Mouse (Mus musculus) midbrain, embryonic 15.5 days (tissue): ENCODE results near the gene Olfr94. TPM values are rescaled to one million over a fixed set of nuclear protein-coding genes. Genes with fewer than 3 reads are reported as not detected.
"Not testable (repeated sequence)": the region's sequence is repeated elsewhere in the genome, so short reads cannot be mapped to it uniquely, and the experiment has no call there.

Experiments used
- ATAC-seq: fragments of 200-750 bp; cut with Nextera tagmentation; replicated peaks from 2 replicates; pipeline ENCODE4 v1.8.0; 2017; ENCODE audit warnings: moderate TSS enrichment
- H3K27ac ChIP-seq: fragments of 300-500 bp; sonication (generic); 2 replicates; pipeline ENCODE4 v1.5.1; 2015; ENCODE audit warnings: mild to moderate bottlenecking, inconsistent platforms
- H3K27me3 ChIP-seq: fragments of 300-500 bp; sonication (generic); replicated peaks from 2 replicates; pipeline ENCODE4 v1.6.1; 2015; ENCODE audit warnings: inconsistent platforms
- H3K36me3 ChIP-seq: fragments of 300-500 bp; sonication (generic); replicated peaks from 2 replicates; pipeline ENCODE4 v1.6.1; 2015; ENCODE audit warnings: inconsistent platforms
- H3K4me1 ChIP-seq: fragments of 300-500 bp; sonication (generic); 2 replicates; pipeline ENCODE4 v1.6.1; 2015; ENCODE audit warnings: inconsistent platforms
- H3K4me2 ChIP-seq: fragments of 300-500 bp; sonication (generic); 2 replicates; pipeline ENCODE4 v1.6.1; 2015; ENCODE audit warnings: inconsistent platforms, mild to moderate bottlenecking, moderate library complexity
- H3K4me3 ChIP-seq: fragments of 300-500 bp; sonication (generic); 2 replicates; pipeline ENCODE4 v1.5.1; 2015; ENCODE audit warnings: mild to moderate bottlenecking, inconsistent platforms
- H3K9ac ChIP-seq: fragments of 300-500 bp; sonication (generic); 2 replicates; pipeline ENCODE4 v1.6.1; 2015; ENCODE audit warnings: mild to moderate bottlenecking, inconsistent platforms
- H3K9me3 ChIP-seq: fragments of 300-500 bp; sonication (generic); 2 replicates; pipeline ENCODE4 v1.6.1; 2016; ENCODE audit warnings: inconsistent platforms
- WGBS: fragments of 180-500 bp; shearing (Covaris S2); methylation state at CpG from one replicate; pipeline ENCODE4 v1.1.7; 2015; ENCODE audit warnings: mixed read lengths; 5-methylcytosine and 5-hydroxymethylcytosine counted together
- polyA plus RNA-seq: library from polyadenylated mRNA; unstranded; fragments of >200 nt; fragmentation: Nextera tagmentation; extraction: Ambion mirVana; gene quantifications from 2 replicates; pipeline ENCODE4 v1.2.1, GENCODE M21; 2015

Olfr94 gene
- 0.10 and 0.26 TPM in 2 replicates for polyA plus RNA-seq

DNA sequence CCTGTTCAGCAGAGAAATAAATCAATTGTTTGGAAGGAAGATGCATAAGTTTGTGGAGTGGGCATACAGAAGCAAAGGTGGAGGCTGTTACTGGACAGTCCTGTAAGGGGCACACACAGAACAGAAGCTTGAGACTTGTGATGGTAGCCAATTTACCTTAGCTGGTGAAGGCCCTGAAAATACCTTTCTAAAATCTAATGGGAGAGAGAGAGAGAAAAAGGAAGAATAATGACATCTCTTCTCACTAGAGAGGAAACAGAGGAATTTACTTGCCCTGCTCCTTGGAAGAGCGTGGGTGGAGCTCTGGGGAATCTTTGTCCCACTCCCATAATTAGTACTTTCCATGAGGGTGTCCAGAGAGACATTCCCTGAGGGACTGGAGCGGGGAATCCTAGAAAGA, at the start of gene Olfr94:
TSS of gene Olfr94 (minus strand) at position 101 of the 400 bp plus-strand sequence.
- ATAC-seq = no peak
- Histone ChIP-seq H3K4me2 (no peak within 1 kb of the TSS), H3K36me3 (no peaks in the 10 kb centered on the region), H3K27ac (no peak within 1 kb of the TSS), H3K9me3 (no peaks in the 10 kb centered on the region), H3K27me3 (peaks cover 12% of the 10 kb centered on the region; the same call in 1 of the 2 replicates), H3K4me3 (no peak within 1 kb of the TSS), H3K4me1 (peaks cover 7% of the 10 kb centered on the region; the same call in 1 of the 2 replicates), H3K9ac (no peak within 1 kb of the TSS)
- WGBS = 80% methylated on average over 2 of the region's 2 CpGs

DNA sequence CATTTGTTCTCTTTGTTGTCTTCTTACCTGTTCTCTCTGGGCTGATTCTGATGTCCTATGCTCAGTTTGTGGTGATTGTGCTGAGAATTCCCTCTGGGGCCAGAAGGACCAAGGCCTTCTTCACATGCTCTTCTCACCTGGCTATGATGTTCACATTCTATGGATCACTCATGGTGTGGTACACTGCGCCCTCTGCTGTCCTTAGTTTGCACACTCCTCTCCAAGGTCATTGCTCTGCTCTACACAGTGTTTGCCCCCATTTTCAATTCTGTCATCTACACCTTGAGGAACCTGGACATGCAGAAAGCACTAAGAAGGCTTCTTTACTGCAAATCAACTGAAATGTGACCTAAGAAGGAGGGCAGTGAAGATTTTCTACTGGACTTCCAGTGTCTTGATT, 49.8 kb upstream of the Olfr94 start:
- ATAC-seq = no peak
- Histone ChIP-seq H3K4me2 (no peak overlapping the region), H3K27me3 (no peaks in the 10 kb centered on the region), H3K4me3 (no peak overlapping the region), H3K27ac (no peak overlapping the region), H3K9me3 (no peaks in the 10 kb centered on the region), H3K9ac (no peak overlapping the region), H3K36me3 (no peaks in the 10 kb centered on the region), H3K4me1 (no peaks in the 10 kb centered on the region)
- 10% methylated on average over 1 of the region's 1 CpGs for WGBS

GRCm38 (mm10) chr17:37249460-37249859, 48.7 kb upstream of the Olfr94 start:
- no peak for ATAC-seq
- no peak overlapping the region for H3K27ac ChIP-seq
- no peak overlapping the region for H3K4me2 ChIP-seq
- no peak overlapping the region for H3K4me3 ChIP-seq
- H3K27me3 ChIP-seq = no peaks in the 10 kb centered on the region
- no peaks in the 10 kb centered on the region for H3K9me3 ChIP-seq
- no peaks in the 10 kb centered on the region for H3K36me3 ChIP-seq
- no peak overlapping the region for H3K9ac ChIP-seq
- no peaks in the 10 kb centered on the region for H3K4me1 ChIP-seq

GRCm38 (mm10) chr17:37246715-37247114, 45.9 kb upstream of the Olfr94 start:
- ATAC-seq = peak; percentile 63; the same call in 1 of the 2 replicates
- H3K4me3 ChIP-seq = no peak overlapping the region
- H3K9ac ChIP-seq = no peak overlapping the region
- 37% methylated on average over 5 of the region's 5 CpGs for WGBS
- H3K4me2 ChIP-seq = no peak overlapping the region
- no peaks in the 10 kb centered on the region for H3K27me3 ChIP-seq
- H3K27ac ChIP-seq = no peak overlapping the region
- no peaks in the 10 kb centered on the region for H3K36me3 ChIP-seq
- H3K9me3 ChIP-seq = no peaks in the 10 kb centered on the region
- H3K4me1 ChIP-seq = no peaks in the 10 kb centered on the region

DNA sequence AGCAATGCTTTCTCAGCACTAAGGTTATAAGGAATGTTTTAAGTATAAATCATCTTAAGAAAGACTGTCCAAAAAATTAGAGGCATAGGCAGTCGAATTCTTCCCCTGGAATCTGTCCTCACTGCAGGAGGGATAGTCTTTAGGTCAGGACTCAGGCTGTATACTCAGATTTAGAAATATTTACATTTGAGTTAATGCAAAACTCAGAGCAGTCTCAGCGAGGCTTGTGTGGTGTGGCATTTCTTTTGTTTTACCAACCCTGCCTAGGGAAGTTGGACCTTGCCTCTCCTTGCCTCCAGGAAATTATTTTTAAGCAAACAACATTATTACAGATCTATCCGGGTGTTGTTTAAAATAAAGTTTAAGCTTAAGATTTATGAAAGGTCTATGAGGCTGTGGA, 41.4 kb upstream of the Olfr94 start:
- Histone ChIP-seq H3K36me3 (no peaks in the 10 kb centered on the region), H3K9me3 (no peaks in the 10 kb centered on the region), H3K27me3 (no peaks in the 10 kb centered on the region), H3K4me3 (no peak overlapping the region), H3K27ac (no peak overlapping the region), H3K4me2 (no peak overlapping the region), H3K4me1 (no peaks in the 10 kb centered on the region), H3K9ac (no peak overlapping the region)
- 52% methylated on average over 3 of the region's 3 CpGs for WGBS
- ATAC-seq = no peak

GRCm38 (mm10) chr17:37237230-37237629, 36.4 kb upstream of the Olfr94 start, which contains the start of gene Olfr97:
Gene Olfr97, minus strand, starts transcription at chr17:37237330.
- not testable (repeated sequence) for ATAC-seq, H3K9ac ChIP-seq, H3K27ac ChIP-seq, H3K9me3 ChIP-seq, H3K4me1 ChIP-seq, H3K27me3 ChIP-seq, H3K4me2 ChIP-seq, H3K4me3 ChIP-seq, H3K36me3 ChIP-seq
- WGBS = 88% methylated on average over 2 of the region's 2 CpGs

- H3K27ac ChIP-seq = no peak overlapping the region
- no peak overlapping the region for H3K4me3 ChIP-seq
- H3K36me3 ChIP-seq = no peaks in the 10 kb centered on the region
- H3K9me3 ChIP-seq = no peaks in the 10 kb centered on the region
- no peak for ATAC-seq
- H3K27me3 ChIP-seq = no peaks in the 10 kb centered on the region
- H3K4me1 ChIP-seq = no peaks in the 10 kb centered on the region
- no peak overlapping the region for H3K9ac ChIP-seq
- no peak overlapping the region for H3K4me2 ChIP-seq
- WGBS = 27% methylated on average over 1 of the region's 1 CpGs
Observed at GRCm38 (mm10) chr17:37221879-37222278, 21.1 kb upstream of the Olfr94 start.

- WGBS = 66% methylated on average over 4 of the region's 4 CpGs
Observed at GRCm38 (mm10) chr17:37219846-37220245, 19.1 kb upstream of the Olfr94 start, which contains the start of gene Olfr96. Gene Olfr96, plus strand, starts transcription at chr17:37220146.

GRCm38 (mm10) chr17:37218486-37218885, 17.7 kb upstream of the Olfr94 start:
- Histone ChIP-seq H3K9me3 (no peaks in the 10 kb centered on the region), H3K27me3 (no peaks in the 10 kb centered on the region), H3K4me2 (no peak overlapping the region), H3K27ac (no peak overlapping the region), H3K4me1 (no peaks in the 10 kb centered on the region), H3K4me3 (no peak overlapping the region), H3K36me3 (no peaks in the 10 kb centered on the region), H3K9ac (no peak overlapping the region)
- 86% methylated on average over 3 of the region's 3 CpGs for WGBS
- no peak for ATAC-seq

More at GRCm38 (mm10) chr17:37219846-37220245, 19.1 kb upstream of the Olfr94 start, which contains the start of gene Olfr96:
- Histone ChIP-seq H3K27me3 (no peaks in the 10 kb centered on the region), H3K36me3 (no peaks in the 10 kb centered on the region), H3K27ac (no peak within 1 kb of the TSS), H3K9me3 (no peaks in the 10 kb centered on the region), H3K4me1 (no peaks in the 10 kb centered on the region), H3K9ac (no peak within 1 kb of the TSS), H3K4me3 (no peak within 1 kb of the TSS), H3K4me2 (no peak within 1 kb of the TSS)
- no peak for ATAC-seq

- 0 out of 2 replicates have a peak, but pooled peaks cover 2% of the 10 kb centered on the region for H3K27me3 ChIP-seq
- H3K36me3 ChIP-seq = no peaks in the 10 kb centered on the region
- WGBS = 83% methylated on average over 3 of the region's 3 CpGs
Observed at GRCm38 (mm10) chr17:37213018-37213417, 12.2 kb upstream of the Olfr94 start, which contains the start of gene Olfr95. Gene Olfr95, minus strand, starts transcription at chr17:37213118.

GRCm38 (mm10) chr17:37210884-37211768, 10.3 kb upstream of the Olfr94 start:
- WGBS = 17% methylated on average over 40 of the region's 40 CpGs
- 0 out of 2 replicates have a peak, but pooled peaks cover 4% of the 10 kb centered on the region for H3K27me3 ChIP-seq
- H3K27ac ChIP-seq = no peak overlapping the region
- no peaks in the 10 kb centered on the region for H3K9me3 ChIP-seq
- H3K36me3 ChIP-seq = no peaks in the 10 kb centered on the region
- H3K9ac ChIP-seq = peak overlapping the region; percentile 56
- H3K4me2 ChIP-seq = peak overlapping the region; percentile 69
- peak overlapping the region; percentile 42 for H3K4me3 ChIP-seq
- no peaks in the 10 kb centered on the region for H3K4me1 ChIP-seq
- ATAC-seq = peak; percentile 90

More at GRCm38 (mm10) chr17:37213018-37213417, 12.2 kb upstream of the Olfr94 start, which contains the start of gene Olfr95:
- Histone ChIP-seq H3K4me1 (no peaks in the 10 kb centered on the region), H3K9ac (no peak within 1 kb of the TSS), H3K27ac (no peak within 1 kb of the TSS), H3K9me3 (no peaks in the 10 kb centered on the region), H3K4me3 (no peak within 1 kb of the TSS), H3K4me2 (no peak within 1 kb of the TSS)
- ATAC-seq = no peak

DNA sequence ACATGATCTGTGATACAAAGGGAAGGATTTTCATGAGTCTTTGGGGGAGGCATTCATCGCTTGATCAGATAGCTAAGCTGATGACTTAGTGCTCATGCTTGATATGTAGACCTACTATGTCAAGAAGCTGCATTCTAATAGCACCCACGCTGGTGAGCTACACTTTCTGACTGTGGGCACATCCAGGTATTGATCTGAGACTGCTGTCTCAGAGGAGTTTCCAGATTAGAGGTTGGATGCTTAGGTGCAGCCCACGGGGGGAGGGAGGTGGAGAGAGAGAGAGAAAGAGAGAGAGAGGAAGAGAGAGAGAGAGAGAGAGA, 3.1 kb upstream of the Olfr94 start:
- Histone ChIP-seq H3K9ac (no peak overlapping the region), H3K36me3 (no peaks in the 10 kb centered on the region), H3K27ac (no peak overlapping the region), H3K4me1 (no peaks in the 10 kb centered on the region), H3K9me3 (no peaks in the 10 kb centered on the region), H3K27me3 (0 out of 2 replicates have a peak, but pooled peaks cover 2% of the 10 kb centered on the region), H3K4me3 (no peak overlapping the region), H3K4me2 (no peak overlapping the region)
- WGBS = 23% methylated on average over 3 of the region's 3 CpGs
- peak; percentile 75 for ATAC-seq
